Mouse (Mus musculus): ENCODE results near the gene Rab3a. TPM values are rescaled to one million over a fixed set of nuclear protein-coding genes. Genes with fewer than 3 reads are reported as not detected.

Gene Rab3a
- polyA plus RNA-seq, 1 experiment from 2014 or later: 3.7 TPM

DNA sequence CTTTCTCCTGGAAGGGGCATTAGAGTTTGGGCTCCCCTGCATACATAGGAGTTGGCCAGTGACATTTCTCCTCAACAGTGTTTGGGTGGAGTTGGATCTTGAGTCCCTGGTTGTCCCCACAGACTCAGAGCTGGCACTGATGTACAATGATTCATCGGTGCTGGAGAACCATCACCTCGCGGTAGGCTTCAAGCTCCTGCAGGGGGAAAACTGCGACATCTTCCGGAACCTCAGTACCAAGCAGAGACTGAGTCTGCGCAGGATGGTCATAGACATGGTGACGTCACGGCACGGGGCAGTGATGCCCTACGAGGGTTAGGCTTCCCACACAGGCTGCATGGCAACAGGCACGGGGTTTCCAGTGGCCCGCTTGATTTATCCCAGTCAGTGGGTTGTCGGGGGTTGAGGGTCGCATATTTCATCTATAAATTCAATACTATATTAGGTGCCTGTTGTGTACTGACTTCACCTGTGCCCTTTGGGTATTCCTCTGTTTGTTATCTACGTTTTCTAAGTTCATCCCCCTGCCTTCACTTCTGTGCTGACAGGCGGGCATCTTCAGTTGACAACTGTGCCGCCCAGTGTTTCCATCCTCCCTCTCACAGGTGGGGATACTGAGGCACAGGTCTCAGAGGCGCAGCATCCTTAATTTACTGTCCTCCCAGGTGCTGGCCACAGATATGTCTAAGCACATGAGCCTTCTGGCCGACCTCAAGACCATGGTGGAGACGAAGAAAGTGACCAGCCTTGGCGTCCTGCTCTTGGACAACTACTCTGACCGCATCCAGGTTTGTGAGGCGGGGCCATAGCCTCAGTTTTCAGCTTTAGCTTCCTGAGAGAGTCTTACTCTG is 6.0 kb upstream of the Rab3a start:
- WGBS (ENCODE audit: missing documents): 88% methylated on average over 23 of the region's 23 CpGs
- H3K36me3 ChIP-seq (ENCODE audit: inconsistent target): no peaks in the 10 kb centered on the region
- H3K27ac ChIP-seq: no peak overlapping the region
- no peak overlapping the region for H3K4me3 ChIP-seq (ENCODE audit: inconsistent target)
- no peaks in the 10 kb centered on the region for H3K79me2 ChIP-seq (ENCODE audit: inconsistent target)

- H3K27ac ChIP-seq: no peak overlapping the region
- no peak overlapping the region for H3K4me3 ChIP-seq (ENCODE audit: inconsistent target)
- no peaks in the 10 kb centered on the region for H3K36me3 ChIP-seq (ENCODE audit: inconsistent target)
- no peaks in the 10 kb centered on the region for H3K79me2 ChIP-seq (ENCODE audit: inconsistent target)
- 91% methylated on average over 16 of the region's 19 CpGs for WGBS (ENCODE audit: missing documents)
Observed at GRCm38 (mm10) chr8:70749097-70749674, 5.3 kb upstream of the Rab3a start.

- Histone ChIP-seq H3K4me3 (ENCODE audit: inconsistent target) (no peak overlapping the region), H3K79me2 (ENCODE audit: inconsistent target) (peaks cover 2% of the 10 kb centered on the region; the same call in 1 of the 2 replicates), H3K36me3 (ENCODE audit: inconsistent target) (no peaks in the 10 kb centered on the region), H3K27ac (no peak overlapping the region)
- 90% methylated on average over 12 of the region's 13 CpGs for WGBS (ENCODE audit: missing documents)
Observed at GRCm38 (mm10) chr8:70750128-70750680, 4.3 kb upstream of the Rab3a start.

DNA sequence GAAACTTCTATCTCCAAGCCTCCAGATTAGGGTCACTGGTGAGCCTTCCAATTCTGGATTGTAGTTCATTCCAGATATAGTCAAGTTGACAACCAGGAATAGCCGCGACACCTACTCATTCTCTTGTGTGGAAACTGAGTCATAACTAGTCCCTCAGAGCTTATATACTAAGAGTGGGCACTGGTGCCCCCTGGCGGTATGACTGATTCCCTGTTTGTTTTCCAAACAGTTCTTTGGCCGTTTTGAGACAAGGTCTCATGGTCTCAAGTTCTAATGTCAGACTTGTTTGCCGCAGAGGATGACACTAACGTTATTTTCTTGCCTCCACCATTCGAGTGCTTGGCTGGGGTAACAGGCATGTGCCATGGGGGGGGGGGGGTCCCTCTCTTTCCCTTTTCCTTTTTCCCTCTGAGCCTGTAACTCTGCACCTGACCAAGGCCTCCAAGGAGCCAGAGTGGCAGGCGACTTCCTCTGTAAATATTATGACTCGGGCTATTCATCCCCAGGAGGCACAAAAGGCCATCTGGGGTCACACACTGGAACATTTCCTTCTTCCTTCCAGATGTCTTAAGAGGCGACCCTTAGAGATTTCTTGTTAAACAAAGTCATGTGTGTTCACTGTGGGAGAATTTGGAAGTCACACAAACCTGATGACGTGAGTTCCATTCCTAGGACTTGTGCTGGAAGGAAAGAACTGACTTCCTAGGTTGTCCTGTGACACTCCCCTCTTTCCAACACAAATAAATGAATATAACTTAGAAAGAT is 2.3 kb upstream of the Rab3a start:
- no peak overlapping the region for H3K4me3 ChIP-seq (ENCODE audit: inconsistent target)
- H3K36me3 ChIP-seq (ENCODE audit: inconsistent target): no peaks in the 10 kb centered on the region; the same call in 1 of the 2 replicates
- peak overlapping the region; percentile 66 for H3K27ac ChIP-seq
- 27% methylated on average over 10 of the region's 11 CpGs for WGBS (ENCODE audit: missing documents)
- peaks cover 6% of the 10 kb centered on the region; the same call in 1 of the 2 replicates for H3K79me2 ChIP-seq (ENCODE audit: inconsistent target)

GRCm38 (mm10) chr8:70753151-70753550 is 1.3 kb upstream of the Rab3a start:
- peaks cover 3% of the 10 kb centered on the region; the same call in 1 of the 2 replicates for H3K36me3 ChIP-seq (ENCODE audit: inconsistent target)
- peaks cover 6% of the 10 kb centered on the region; the same call in 1 of the 2 replicates for H3K79me2 ChIP-seq (ENCODE audit: inconsistent target)
- peak overlapping the region; percentile 19; the same call in 1 of the 2 replicates for H3K4me3 ChIP-seq (ENCODE audit: inconsistent target)
- WGBS (ENCODE audit: missing documents): 12% methylated on average over 21 of the region's 21 CpGs
- peak overlapping the region; percentile 66 for H3K27ac ChIP-seq

DNA sequence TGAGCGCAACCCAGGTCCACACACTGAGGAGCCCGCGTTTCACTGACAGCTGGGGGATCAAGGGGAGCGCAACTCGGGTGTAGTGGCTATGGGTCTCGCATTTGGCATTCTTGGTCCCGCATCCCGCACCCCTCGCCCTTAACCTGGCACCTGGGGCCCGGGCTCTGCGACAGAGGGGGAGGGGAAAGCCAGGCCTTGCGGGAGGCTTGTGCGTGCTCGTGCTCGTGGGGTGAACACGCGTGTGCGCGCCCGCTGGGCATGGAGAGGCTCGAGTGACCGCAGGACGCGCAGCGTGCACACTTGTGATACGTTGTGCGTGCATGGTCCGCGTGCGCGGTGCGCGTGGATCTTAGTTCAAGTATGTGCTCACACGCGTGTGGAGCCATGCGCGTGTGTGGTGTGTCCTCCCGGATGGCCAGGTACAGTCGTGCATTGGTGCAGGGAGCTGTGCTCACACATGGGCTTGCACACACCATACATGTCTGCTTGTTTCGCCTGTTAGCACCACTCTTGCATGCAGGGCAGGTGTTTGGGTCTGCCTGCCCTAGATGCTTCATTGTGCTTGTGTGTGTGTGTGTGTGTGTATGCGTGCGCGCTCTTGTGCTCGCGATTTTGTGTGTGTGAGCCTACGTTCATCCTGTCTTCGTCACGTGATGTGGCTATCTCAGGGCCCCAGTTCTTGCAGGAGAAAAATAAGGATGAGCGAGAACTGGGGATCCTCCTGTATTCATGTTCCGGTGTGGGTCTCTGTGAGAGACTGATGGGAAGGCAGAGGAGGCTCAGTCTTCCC is 587 bp downstream of the Rab3a start:
- H3K79me2 ChIP-seq (ENCODE audit: inconsistent target): peaks cover 6% of the 10 kb centered on the region; the same call in 1 of the 2 replicates
- H3K36me3 ChIP-seq (ENCODE audit: inconsistent target): peaks cover 6% of the 10 kb centered on the region; the same call in 1 of the 2 replicates
- no peak overlapping the region for H3K27ac ChIP-seq
- H3K4me3 ChIP-seq (ENCODE audit: inconsistent target): peak overlapping the region; percentile 58
- WGBS (ENCODE audit: missing documents): 14% methylated on average over 50 of the region's 50 CpGs

DNA sequence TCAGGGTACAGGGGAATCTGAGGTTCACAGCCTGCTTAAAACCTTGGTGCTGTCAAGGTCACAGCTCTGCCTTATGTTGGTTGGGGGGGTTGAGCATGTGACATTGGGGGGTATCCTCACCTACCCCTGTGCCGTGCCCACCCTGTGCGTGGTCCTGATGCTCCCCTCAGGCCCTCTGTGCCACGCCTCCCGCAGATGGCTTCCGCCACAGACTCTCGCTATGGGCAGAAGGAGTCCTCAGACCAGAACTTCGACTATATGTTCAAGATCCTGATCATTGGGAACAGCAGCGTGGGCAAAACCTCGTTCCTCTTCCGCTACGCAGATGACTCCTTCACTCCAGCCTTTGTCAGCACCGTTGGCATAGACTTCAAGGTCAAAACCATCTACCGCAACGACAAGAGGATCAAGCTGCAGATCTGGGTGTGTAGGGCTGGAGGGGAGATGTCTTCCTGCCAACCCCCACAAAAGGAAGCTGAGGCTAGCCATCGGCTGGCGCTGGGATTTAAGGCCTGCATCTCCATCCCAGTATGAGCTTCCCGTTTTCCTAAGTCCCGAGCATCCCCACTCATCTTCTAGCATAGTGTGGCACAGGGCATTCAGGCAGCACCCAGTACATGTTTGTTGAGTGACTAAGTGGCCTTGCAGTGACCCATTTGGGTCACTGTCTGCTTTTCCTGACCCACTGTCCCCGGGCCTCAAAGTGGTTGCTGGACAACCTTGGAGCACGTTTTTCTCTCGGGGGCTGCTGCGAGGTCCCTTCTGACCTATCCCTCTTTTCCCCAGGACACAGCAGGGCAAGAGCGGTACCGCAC is 1.4 kb downstream of the Rab3a start:
- H3K27ac ChIP-seq: no peak overlapping the region
- no peak overlapping the region for H3K4me3 ChIP-seq (ENCODE audit: inconsistent target)

GRCm38 (mm10) chr8:70756476-70757040 is 2.1 kb downstream of the Rab3a start:
- Histone ChIP-seq H3K4me3 (ENCODE audit: inconsistent target) (no peak overlapping the region), H3K79me2 (ENCODE audit: inconsistent target) (peaks cover 6% of the 10 kb centered on the region; the same call in 1 of the 2 replicates), H3K36me3 (ENCODE audit: inconsistent target) (peaks cover 6% of the 10 kb centered on the region; the same call in 1 of the 2 replicates), H3K27ac (no peak overlapping the region)
- 92% methylated on average over 6 of the region's 6 CpGs for WGBS (ENCODE audit: missing documents)

More for the DNA sequence above, 1.4 kb downstream of the Rab3a start:
- peaks cover 6% of the 10 kb centered on the region; the same call in 1 of the 2 replicates for H3K79me2 ChIP-seq (ENCODE audit: inconsistent target)
- 84% methylated on average over 24 of the region's 24 CpGs for WGBS (ENCODE audit: missing documents)
- peaks cover 6% of the 10 kb centered on the region; the same call in 1 of the 2 replicates for H3K36me3 ChIP-seq (ENCODE audit: inconsistent target)

DNA sequence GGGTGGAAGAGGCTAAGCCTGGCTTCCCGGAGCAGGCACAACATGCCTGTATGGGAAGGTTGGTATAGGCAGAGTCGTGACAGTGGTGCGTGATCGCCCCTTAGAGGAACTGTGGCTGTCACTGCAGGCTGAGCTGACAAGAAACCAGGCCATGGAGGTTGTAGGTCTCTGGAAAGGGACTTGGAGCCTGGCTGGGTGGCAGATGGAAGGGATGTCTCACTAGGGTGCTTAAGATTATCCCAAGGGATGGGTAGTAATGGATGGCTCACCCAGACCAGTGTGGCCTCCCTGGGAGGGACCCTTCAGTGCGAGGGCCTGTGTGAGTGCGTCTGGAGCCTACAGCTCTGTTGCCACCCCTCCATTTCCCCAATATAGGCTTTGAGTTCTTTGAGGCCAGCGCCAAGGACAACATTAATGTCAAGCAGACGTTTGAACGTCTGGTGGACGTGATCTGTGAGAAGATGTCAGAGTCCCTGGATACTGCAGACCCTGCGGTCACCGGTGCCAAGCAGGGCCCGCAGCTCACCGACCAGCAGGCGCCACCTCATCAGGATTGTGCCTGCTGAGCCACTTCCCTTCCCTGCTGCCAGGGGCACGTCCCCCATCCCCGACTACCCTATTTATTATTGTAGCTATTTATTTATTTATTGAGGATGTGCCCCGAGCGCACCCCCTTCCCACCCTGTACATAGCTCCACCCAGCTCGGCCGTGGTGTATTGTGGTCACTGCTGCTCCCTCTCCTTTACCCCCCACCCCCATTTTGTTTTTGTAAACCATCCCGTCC is 3.2 kb downstream of the Rab3a start:
- peaks cover 6% of the 10 kb centered on the region; the same call in 1 of the 2 replicates for H3K79me2 ChIP-seq (ENCODE audit: inconsistent target)
- no peak overlapping the region for H3K27ac ChIP-seq
- 86% methylated on average over 19 of the region's 22 CpGs for WGBS (ENCODE audit: missing documents)
- H3K4me3 ChIP-seq (ENCODE audit: inconsistent target): no peak overlapping the region
- H3K36me3 ChIP-seq (ENCODE audit: inconsistent target): peaks cover 6% of the 10 kb centered on the region; the same call in 1 of the 2 replicates

- peaks cover 6% of the 10 kb centered on the region; the same call in 1 of the 2 replicates for H3K79me2 ChIP-seq (ENCODE audit: inconsistent target)
- peaks cover 6% of the 10 kb centered on the region; the same call in 1 of the 2 replicates for H3K36me3 ChIP-seq (ENCODE audit: inconsistent target)
- H3K27ac ChIP-seq: no peak overlapping the region
- WGBS (ENCODE audit: missing documents): 90% methylated on average over 7 of the region's 7 CpGs
- H3K4me3 ChIP-seq (ENCODE audit: inconsistent target): no peak overlapping the region
Observed at GRCm38 (mm10) chr8:70758308-70758615, 3.8 kb downstream of the Rab3a start.

- H3K36me3 ChIP-seq (ENCODE audit: inconsistent target): peaks cover 6% of the 10 kb centered on the region; the same call in 1 of the 2 replicates
- no peak overlapping the region for H3K27ac ChIP-seq
- WGBS (ENCODE audit: missing documents): 82% methylated on average over 18 of the region's 19 CpGs
- no peak overlapping the region for H3K4me3 ChIP-seq (ENCODE audit: inconsistent target)
- H3K79me2 ChIP-seq (ENCODE audit: inconsistent target): peaks cover 6% of the 10 kb centered on the region; the same call in 1 of the 2 replicates
Observed at GRCm38 (mm10) chr8:70758616-70759561, 4.4 kb downstream of the Rab3a start.

All from macrophage (primary cell).